Mouse (Mus musculus) lung, adult 2 months (tissue): ENCODE results near the gene Agtrap. TPM values are rescaled to one million over a fixed set of nuclear protein-coding genes. Genes with fewer than 3 reads are reported as not detected.

Experiments used
- DNase-seq: peaks from one replicate; pipeline ENCODE4 v3.0.0; 2022
- H3K4me1 ChIP-seq: fragments of 200-500 bp; 2 replicates; pipeline ENCODE4 v1.6.1; 2011; ENCODE audit warnings: low read length; ENCODE audit not compliant: control insufficient read depth, insufficient read depth
- H3K4me3 ChIP-seq: fragments of 200-500 bp; replicated peaks from 2 replicates; pipeline ENCODE3; 2011; ENCODE audit warnings: low read depth, mild to moderate bottlenecking, control low read depth, low read length; ENCODE audit errors: extremely low read depth
- CTCF ChIP-seq: fragments of 200-500 bp; IDR thresholded peaks from 2 replicates; pipeline ENCODE4 v1.5.1; 2011; ENCODE audit warnings: mild to moderate bottlenecking, low read length, control low read depth; ENCODE audit not compliant: insufficient read depth
- POLR2A ChIP-seq: fragments of 200-500 bp; IDR thresholded peaks from 2 replicates; pipeline ENCODE4 v1.6.1; 2011; ENCODE audit warnings: low read depth, mild to moderate bottlenecking, control low read depth, low read length, borderline replicate concordance; ENCODE audit errors: extremely low read depth
- WGBS: fragments of 180-500 bp; shearing (Covaris S2); methylation state at CpG from one replicate; pipeline ENCODE4 v1.1.7; 2018; 5-methylcytosine and 5-hydroxymethylcytosine counted together
- polyA plus RNA-seq: library from polyadenylated mRNA; depleted of rRNA; stranded (reverse); fragments of >200 nt; gene quantifications from 2 replicates; pipeline ENCODE4 v1.2.3, GENCODE M21; 2012

Agtrap gene
- polyA plus RNA-seq, 1 experiment = 56.8 TPM

GRCm38 (mm10) chr4:148091181-148091580 is 3.4 kb upstream of the Agtrap start:
- no peak for DNase-seq
- no peak for TF ChIP-seq CTCF
- no peak for TF ChIP-seq POLR2A
- H3K4me1 ChIP-seq = peaks cover 9% of the 10 kb centered on the region
- no peak overlapping the region for H3K4me3 ChIP-seq
- WGBS = 93% methylated on average over 1 of the region's 1 CpGs

- Histone ChIP-seq H3K4me3 (no peak overlapping the region), H3K4me1 (peaks cover 20% of the 10 kb centered on the region)
- TF ChIP-seq CTCF (no peak), POLR2A (no peak)
- 76% methylated on average over 4 of the region's 4 CpGs for WGBS
- no peak for DNase-seq
Measured at GRCm38 (mm10) chr4:148089166-148089565, 1.3 kb upstream of the Agtrap start.

- H3K4me3 ChIP-seq = peak overlapping the region; percentile 71
- no peak for TF ChIP-seq POLR2A
- TF ChIP-seq CTCF = no peak
- DNase-seq = peak; percentile 48
- H3K4me1 ChIP-seq = peaks cover 29% of the 10 kb centered on the region
- 3% methylated on average over 30 of the region's 30 CpGs for WGBS
Measured at GRCm38 (mm10) chr4:148087091-148087906, 532 bp downstream of the Agtrap start.

- no peak for DNase-seq
- H3K4me3 ChIP-seq = no peak overlapping the region
- 65% methylated on average over 3 of the region's 3 CpGs for WGBS
Measured at GRCm38 (mm10) chr4:148085907-148086305, 1.9 kb downstream of the Agtrap start.

GRCm38 (mm10) chr4:148085131-148085906 is 2.5 kb downstream of the Agtrap start:
- H3K4me1 ChIP-seq = peaks cover 29% of the 10 kb centered on the region
- DNase-seq = no peak
- TF ChIP-seq POLR2A = no peak
- no peak for TF ChIP-seq CTCF
- H3K4me3 ChIP-seq = no peak overlapping the region
- WGBS = 38% methylated on average over 10 of the region's 10 CpGs

More at GRCm38 (mm10) chr4:148085907-148086305, 1.9 kb downstream of the Agtrap start:
- peaks cover 29% of the 10 kb centered on the region for H3K4me1 ChIP-seq
- TF ChIP-seq POLR2A = no peak
- no peak for TF ChIP-seq CTCF

- WGBS = 16% methylated on average over 7 of the region's 8 CpGs
- peaks cover 29% of the 10 kb centered on the region for H3K4me1 ChIP-seq
- no peak for TF ChIP-seq POLR2A
- TF ChIP-seq CTCF = no peak
- no peak overlapping the region for H3K4me3 ChIP-seq
- peak; percentile 30 for DNase-seq
Measured at GRCm38 (mm10) chr4:148084261-148084714, 3.5 kb downstream of the Agtrap start.

GRCm38 (mm10) chr4:148083176-148083899 is 4.5 kb downstream of the Agtrap start:
- peak; percentile 21 for DNase-seq
- Histone ChIP-seq H3K4me3 (no peak overlapping the region), H3K4me1 (peaks cover 29% of the 10 kb centered on the region)
- no peak for TF ChIP-seq CTCF
- TF ChIP-seq POLR2A = no peak
- 47% methylated on average over 21 of the region's 21 CpGs for WGBS

- Histone ChIP-seq H3K4me3 (no peak overlapping the region), H3K4me1 (peaks cover 29% of the 10 kb centered on the region)
- TF ChIP-seq CTCF (0 out of 2 replicates have a peak, but pooled peaks have one; percentile 25), POLR2A (no peak)
- WGBS = 52% methylated on average over 12 of the region's 12 CpGs
- peak; percentile 46 for DNase-seq
Measured at GRCm38 (mm10) chr4:148082257-148083044, 5.4 kb downstream of the Agtrap start.

GRCm38 (mm10) chr4:148081201-148081600 is 6.6 kb downstream of the Agtrap start:
- WGBS = 91% methylated on average over 10 of the region's 10 CpGs
- Histone ChIP-seq H3K4me1 (peaks cover 20% of the 10 kb centered on the region), H3K4me3 (no peak overlapping the region)
- DNase-seq = no peak
- no peak for TF ChIP-seq POLR2A
- no peak for TF ChIP-seq CTCF
